Mouse (Mus musculus): ENCODE data around the gene Dmwd. TPM values are rescaled to one million over a fixed set of nuclear protein-coding genes. Genes with fewer than 3 reads are reported as not detected.

Dmwd gene
- polyA plus RNA-seq, 1 experiment from 2014 or later: 12.6 TPM

DNA sequence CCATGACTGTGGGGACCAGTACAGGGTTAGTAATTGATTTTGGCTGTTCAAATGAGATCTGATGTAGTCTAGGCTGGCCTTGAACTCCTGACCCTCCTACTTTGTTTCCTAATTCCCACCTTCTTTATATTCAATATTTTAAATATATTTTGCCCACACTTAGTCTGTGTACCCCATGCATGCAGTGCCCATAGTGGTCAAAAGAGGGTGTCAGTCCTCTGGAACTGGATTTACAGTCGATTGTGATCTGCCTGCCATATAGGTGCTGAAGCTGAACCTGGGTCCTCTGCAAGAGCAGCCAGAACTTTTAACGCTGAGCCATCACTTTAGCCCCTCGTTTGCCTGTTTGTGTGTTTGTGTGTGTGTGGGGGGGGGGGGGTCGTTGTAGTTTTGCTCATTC, 54.6 kb downstream of the Dmwd start:
- peak overlapping the region; percentile 70 for H3K9ac ChIP-seq (ENCODE audit: low read length)
- peak overlapping the region; percentile 79 for H3K4me2 ChIP-seq (ENCODE audit: low read depth, low read length)
- H3K36me3 ChIP-seq (ENCODE audit: control insufficient read depth, insufficient read depth): peaks cover 7% of the 10 kb centered on the region
- peak overlapping the region; percentile 91 for H3K27ac ChIP-seq (ENCODE audit: low read length)
- H3K27me3 ChIP-seq (ENCODE audit: control insufficient read depth, insufficient read depth, low read length): no peaks in the 10 kb centered on the region
- peaks cover 9% of the 10 kb centered on the region for H3K4me1 ChIP-seq (ENCODE audit: control insufficient read depth, insufficient read depth, low read length)
- 26% methylated on average over 4 of the region's 4 CpGs for WGBS
- no peak for ATAC-seq (replicated peaks; ENCODE audit: extremely low read depth, insufficient read depth, low FRiP score)
- H3K4me3 ChIP-seq (ENCODE audit: low read length): peak overlapping the region; percentile 63
- H3K9me3 ChIP-seq (replicated peaks; ENCODE audit: control insufficient read depth, low read length): no peaks in the 10 kb centered on the region

DNA sequence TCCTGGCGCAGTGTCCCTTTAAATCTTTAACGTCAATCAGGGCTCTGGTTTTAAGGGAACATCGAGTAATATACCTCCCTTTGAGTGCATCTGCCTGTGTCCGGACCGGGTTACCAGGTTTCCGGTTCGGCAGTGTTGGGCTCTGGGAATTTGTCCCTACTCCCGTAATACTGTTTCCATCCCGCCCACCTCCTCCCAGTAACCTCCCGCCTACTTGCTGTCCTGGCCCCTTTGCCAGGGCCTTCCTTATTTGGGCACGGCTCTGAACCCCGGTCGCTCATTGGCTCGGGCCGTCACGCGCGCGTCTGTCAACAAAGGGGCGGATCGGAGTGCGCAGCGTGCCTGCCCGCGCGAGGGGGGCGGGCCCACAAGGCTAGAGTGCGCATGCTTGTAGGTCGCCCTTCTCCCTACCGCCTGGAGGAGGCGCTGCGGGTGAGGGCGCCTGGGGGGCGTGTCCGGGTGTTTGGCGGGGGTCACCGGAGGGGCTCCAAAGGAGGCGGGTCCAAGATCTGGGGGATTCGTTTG, 55.4 kb downstream of the Dmwd start:
- H3K27ac ChIP-seq (ENCODE audit: low read length): peak overlapping the region; percentile 91
- H3K27me3 ChIP-seq (ENCODE audit: control insufficient read depth, insufficient read depth, low read length): no peaks in the 10 kb centered on the region
- H3K4me3 ChIP-seq (ENCODE audit: low read length): peak overlapping the region; percentile 63
- WGBS: under 1% methylated on average over 39 of the region's 39 CpGs
- ATAC-seq (replicated peaks; ENCODE audit: extremely low read depth, insufficient read depth, low FRiP score): peak; percentile 100
- H3K9ac ChIP-seq (ENCODE audit: low read length): peak overlapping the region; percentile 70
- peaks cover 15% of the 10 kb centered on the region for H3K36me3 ChIP-seq (ENCODE audit: control insufficient read depth, insufficient read depth)
- peak overlapping the region; percentile 79 for H3K4me2 ChIP-seq (ENCODE audit: low read depth, low read length)
- H3K4me1 ChIP-seq (ENCODE audit: control insufficient read depth, insufficient read depth, low read length): peaks cover 9% of the 10 kb centered on the region
- no peaks in the 10 kb centered on the region for H3K9me3 ChIP-seq (replicated peaks; ENCODE audit: control insufficient read depth, low read length)

Small RNAs within 50 kb of the gene (microRNA-seq; reads per million reads assigned to microRNA genes)
- gene Mir3100: not detected

Other genes with a start within 250 kb of the Dmwd start
- gene Mill2, start 236.3 kb upstream of the Dmwd start, polyA plus RNA-seq (2015; fragmentation: Nextera tagmentation; extraction: Ambion mirVana): 0.50 and 0.69 TPM in 2 replicates
- gene Pglyrp1, start 204.9 kb upstream of the Dmwd start, polyA plus RNA-seq (2015; fragmentation: Nextera tagmentation; extraction: Ambion mirVana): 3.5 and 5.7 TPM in 2 replicates
- 21.7 and 23.7 TPM in 2 replicates for gene Ccdc61, start 165.8 kb upstream of the Dmwd start, polyA plus RNA-seq (2015; fragmentation: Nextera tagmentation; extraction: Ambion mirVana)
- 0.64 and 0.82 TPM in 2 replicates for gene Nova2, start 150.3 kb upstream of the Dmwd start, polyA plus RNA-seq (2015; fragmentation: Nextera tagmentation; extraction: Ambion mirVana)
- gene Nanos2, start 88.8 kb upstream of the Dmwd start, polyA plus RNA-seq (2015; fragmentation: Nextera tagmentation; extraction: Ambion mirVana): not detected in 2 replicates
- 1.8 and 1.9 TPM in 2 replicates for gene Mypop, start 85.0 kb upstream of the Dmwd start, polyA plus RNA-seq (2015; fragmentation: Nextera tagmentation; extraction: Ambion mirVana)
- gene Irf2bp1, start 72.2 kb upstream of the Dmwd start, polyA plus RNA-seq (2015; fragmentation: Nextera tagmentation; extraction: Ambion mirVana): 12.5 and 12.7 TPM in 2 replicates
- gene Foxa3, start 52.7 kb upstream of the Dmwd start, polyA plus RNA-seq (2015; fragmentation: Nextera tagmentation; extraction: Ambion mirVana): 0.17 and 0.37 TPM in 2 replicates
- 25.3 and 25.6 TPM in 2 replicates for gene Sympk, start 51.9 kb upstream of the Dmwd start, polyA plus RNA-seq (2015; fragmentation: Nextera tagmentation; extraction: Ambion mirVana)
- not detected in 2 replicates for gene Rsph6a, start 21.5 kb upstream of the Dmwd start, polyA plus RNA-seq (2015; fragmentation: Nextera tagmentation; extraction: Ambion mirVana)
- gene Dmpk, start 7.6 kb downstream of the Dmwd start, polyA plus RNA-seq (2015; fragmentation: Nextera tagmentation; extraction: Ambion mirVana): 70.7 and 85.5 TPM in 2 replicates
- gene Six5, start 18.4 kb downstream of the Dmwd start, polyA plus RNA-seq (2015; fragmentation: Nextera tagmentation; extraction: Ambion mirVana): 5.1 and 5.4 TPM in 2 replicates
- 0.38 and 0.64 TPM in 2 replicates for gene Gm4969, start 42.1 kb downstream of the Dmwd start, polyA plus RNA-seq (2015; fragmentation: Nextera tagmentation; extraction: Ambion mirVana)
- 9.8 and 9.9 TPM in 2 replicates for gene Fbxo46, start 43.6 kb downstream of the Dmwd start, polyA plus RNA-seq (2015; fragmentation: Nextera tagmentation; extraction: Ambion mirVana)
- gene Qpctl, start 73.1 kb downstream of the Dmwd start, polyA plus RNA-seq (2015; fragmentation: Nextera tagmentation; extraction: Ambion mirVana): 9.6 and 10.6 TPM in 2 replicates
- 84.3 and 93.8 TPM in 2 replicates for gene Snrpd2, start 73.5 kb downstream of the Dmwd start, polyA plus RNA-seq (2015; fragmentation: Nextera tagmentation; extraction: Ambion mirVana)
- gene Gipr, start 89.9 kb downstream of the Dmwd start, polyA plus RNA-seq (2015; fragmentation: Nextera tagmentation; extraction: Ambion mirVana): 104 and 107 TPM in 2 replicates
- 23.5 and 26.2 TPM in 2 replicates for gene Eml2, start 100.2 kb downstream of the Dmwd start, polyA plus RNA-seq (2015; fragmentation: Nextera tagmentation; extraction: Ambion mirVana)
- gene Gpr4, start 136.3 kb downstream of the Dmwd start, polyA plus RNA-seq (2015; fragmentation: Nextera tagmentation; extraction: Ambion mirVana): 2.4 and 2.7 TPM in 2 replicates
- 40.4 and 41.8 TPM in 2 replicates for gene Opa3, start 152.1 kb downstream of the Dmwd start, polyA plus RNA-seq (2015; fragmentation: Nextera tagmentation; extraction: Ambion mirVana)
- gene Vasp, start 195.6 kb downstream of the Dmwd start, polyA plus RNA-seq (2015; fragmentation: Nextera tagmentation; extraction: Ambion mirVana): 84.0 and 86.1 TPM in 2 replicates
- gene Ppm1n, start 203.8 kb downstream of the Dmwd start, polyA plus RNA-seq (2015; fragmentation: Nextera tagmentation; extraction: Ambion mirVana): 0.11 TPM in 1 of 2 replicates, not detected in the other
- 27.4 and 28.5 TPM in 2 replicates for gene Rtn2, start 206.4 kb downstream of the Dmwd start, polyA plus RNA-seq (2015; fragmentation: Nextera tagmentation; extraction: Ambion mirVana)
- 0.24 and 0.34 TPM in 2 replicates for gene Fosb, start 233.8 kb downstream of the Dmwd start, polyA plus RNA-seq (2015; fragmentation: Nextera tagmentation; extraction: Ambion mirVana)